Mouse (Mus musculus) stomach, embryonic 16.5 days (tissue): Measurements from ENCODE around the gene Ppm1b. TPM values are rescaled to one million over a fixed set of nuclear protein-coding genes. Genes with fewer than 3 reads are reported as not detected.

Experiments
- ATAC-seq: fragments of 200-750 bp; cut with Nextera tagmentation; 2 replicates; pipeline ENCODE4 v1.8.0; 2017; ENCODE audit warnings: moderate number of reproducible peaks, moderate TSS enrichment; ENCODE audit not compliant: insufficient read depth, low FRiP score
- H3K27ac ChIP-seq: fragments of 300-500 bp; sonication (generic); 2 replicates; pipeline ENCODE4 v1.5.1; 2014; ENCODE audit warnings: low read length
- H3K27me3 ChIP-seq: fragments of 300-500 bp; sonication (generic); 2 replicates; pipeline ENCODE4 v1.6.1; 2014; ENCODE audit warnings: low read length, control low read depth, mixed read lengths; ENCODE audit not compliant: control insufficient read depth, insufficient read depth
- H3K36me3 ChIP-seq: fragments of 300-500 bp; sonication (generic); 2 replicates; pipeline ENCODE4 v1.6.1; 2014; ENCODE audit warnings: low read length; ENCODE audit not compliant: control insufficient read depth, insufficient read depth
- H3K4me1 ChIP-seq: fragments of 300-500 bp; sonication (generic); 2 replicates; pipeline ENCODE4 v1.6.1; 2014; ENCODE audit warnings: low read length, control low read depth, mixed read lengths; ENCODE audit not compliant: control insufficient read depth, insufficient read depth
- H3K4me2 ChIP-seq: fragments of 300-500 bp; sonication (generic); 2 replicates; pipeline ENCODE4 v1.6.1; 2014; ENCODE audit warnings: low read depth, low read length, mixed read lengths
- H3K4me3 ChIP-seq: fragments of 300-500 bp; sonication (generic); replicated peaks from 2 replicates; pipeline ENCODE4 v1.5.1; 2014; ENCODE audit warnings: mild to moderate bottlenecking, low read length
- H3K9ac ChIP-seq: fragments of 300-500 bp; sonication (generic); 2 replicates; pipeline ENCODE4 v1.6.1; 2014; ENCODE audit warnings: low read length
- H3K9me3 ChIP-seq: fragments of 300-500 bp; sonication (generic); replicated peaks from 2 replicates; pipeline ENCODE4 v1.6.1; 2016; ENCODE audit warnings: low read length, control low read depth; ENCODE audit not compliant: control insufficient read depth
- WGBS: fragments of 180-500 bp; shearing (Covaris S2); extraction: QIAGEN DNeasy Blood & Tissue Kit; methylation state at CpG from one replicate; pipeline ENCODE4 v1.1.7; 2014; 5-methylcytosine and 5-hydroxymethylcytosine counted together
- polyA plus RNA-seq: library from polyadenylated mRNA; unstranded; fragments of >200 nt; fragmentation: Nextera tagmentation; extraction: Ambion mirVana; gene quantifications from 2 replicates; pipeline ENCODE4 v1.2.1, GENCODE M21; 2015

Ppm1b gene
- polyA plus RNA-seq, 1 experiment from 2014 or later, result 56.1 TPM

DNA sequence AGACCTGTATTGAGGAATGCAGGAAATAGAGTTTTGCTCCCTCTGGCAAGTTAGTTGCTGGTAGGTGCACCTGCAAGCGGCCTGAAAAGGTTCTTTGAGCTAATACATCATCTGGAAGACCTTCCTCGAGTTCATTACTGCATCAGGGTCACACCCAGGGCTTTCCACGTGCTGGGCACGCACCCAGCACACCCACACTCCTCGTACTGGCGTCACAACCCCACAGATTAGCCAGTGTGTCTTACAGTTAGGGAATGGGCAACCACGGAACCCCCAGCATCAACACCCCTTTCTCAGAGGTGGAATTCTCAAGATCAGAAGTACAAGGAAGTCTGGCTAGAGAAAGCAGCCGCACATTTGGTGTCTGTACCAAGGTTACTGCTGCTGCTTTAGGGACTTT is 67.7 kb downstream of the Ppm1b start:
- peak; percentile 6; the same call in 1 of the 2 replicates for ATAC-seq
- no peaks in the 10 kb centered on the region for H3K27me3 ChIP-seq
- peak overlapping the region; percentile 46; the same call in 1 of the 2 replicates for H3K4me2 ChIP-seq
- H3K9ac ChIP-seq, result no peak overlapping the region
- WGBS, result 70% methylated on average over 8 of the region's 8 CpGs
- H3K27ac ChIP-seq, result peak overlapping the region; percentile 79
- no peak overlapping the region for H3K4me3 ChIP-seq
- H3K36me3 ChIP-seq, result no peaks in the 10 kb centered on the region
- peaks cover 3% of the 10 kb centered on the region; the same call in 1 of the 2 replicates for H3K4me1 ChIP-seq
- no peaks in the 10 kb centered on the region for H3K9me3 ChIP-seq

DNA sequence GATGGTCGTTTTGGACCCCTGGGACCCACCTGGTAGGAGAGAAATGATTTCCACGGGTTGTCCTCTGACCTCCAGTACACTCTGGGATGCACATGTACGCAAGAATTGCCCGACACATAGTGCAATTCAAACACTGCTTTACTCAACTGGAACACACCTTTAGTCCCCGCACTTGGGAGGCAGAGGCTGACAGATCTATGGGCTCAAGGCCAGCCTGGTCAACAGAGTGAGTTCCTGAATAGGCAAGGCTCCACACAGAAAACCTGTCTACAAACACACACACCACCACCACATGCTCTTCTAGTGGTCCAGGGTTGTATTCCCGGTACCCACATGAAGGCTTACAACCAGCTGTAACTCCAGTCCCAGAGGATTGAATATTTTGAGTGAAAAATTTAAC is 68.6 kb downstream of the Ppm1b start:
- H3K9me3 ChIP-seq, result no peaks in the 10 kb centered on the region
- no peak overlapping the region for H3K9ac ChIP-seq
- no peak for ATAC-seq
- WGBS, result 84% methylated on average over 6 of the region's 6 CpGs
- no peaks in the 10 kb centered on the region for H3K36me3 ChIP-seq
- H3K4me2 ChIP-seq, result no peak overlapping the region
- H3K27ac ChIP-seq, result no peak overlapping the region
- no peaks in the 10 kb centered on the region for H3K27me3 ChIP-seq
- H3K4me3 ChIP-seq, result no peak overlapping the region
- peaks cover 3% of the 10 kb centered on the region; the same call in 1 of the 2 replicates for H3K4me1 ChIP-seq

DNA sequence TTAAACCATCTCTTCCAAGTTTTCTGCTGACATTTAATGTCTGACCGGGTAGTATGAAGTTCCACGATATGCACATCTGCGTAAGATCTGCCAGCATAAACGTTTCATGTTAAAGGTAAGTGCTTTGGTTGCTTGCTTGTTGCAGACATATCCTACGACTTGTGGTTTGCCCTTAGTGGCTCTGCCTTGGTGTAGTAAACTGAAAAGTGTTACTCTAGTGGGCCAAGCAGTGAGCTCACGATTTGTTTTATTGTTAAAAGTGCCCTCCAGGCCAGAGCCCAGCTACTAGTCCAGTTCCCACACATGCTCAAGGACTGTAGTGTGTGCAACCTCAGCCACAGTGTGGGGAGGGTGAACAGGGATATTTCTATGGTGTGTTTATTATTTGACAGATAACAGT is 69.9 kb downstream of the Ppm1b start:
- no peak overlapping the region for H3K9ac ChIP-seq
- no peaks in the 10 kb centered on the region for H3K9me3 ChIP-seq
- no peak overlapping the region; the same call in 1 of the 2 replicates for H3K27ac ChIP-seq
- H3K4me1 ChIP-seq, result peaks cover 3% of the 10 kb centered on the region; the same call in 1 of the 2 replicates
- no peaks in the 10 kb centered on the region for H3K27me3 ChIP-seq
- no peak for ATAC-seq
- no peak overlapping the region for H3K4me3 ChIP-seq
- 84% methylated on average over 6 of the region's 6 CpGs for whole genome bisulfite sequencing
- H3K36me3 ChIP-seq, result no peaks in the 10 kb centered on the region
- no peak overlapping the region for H3K4me2 ChIP-seq

DNA sequence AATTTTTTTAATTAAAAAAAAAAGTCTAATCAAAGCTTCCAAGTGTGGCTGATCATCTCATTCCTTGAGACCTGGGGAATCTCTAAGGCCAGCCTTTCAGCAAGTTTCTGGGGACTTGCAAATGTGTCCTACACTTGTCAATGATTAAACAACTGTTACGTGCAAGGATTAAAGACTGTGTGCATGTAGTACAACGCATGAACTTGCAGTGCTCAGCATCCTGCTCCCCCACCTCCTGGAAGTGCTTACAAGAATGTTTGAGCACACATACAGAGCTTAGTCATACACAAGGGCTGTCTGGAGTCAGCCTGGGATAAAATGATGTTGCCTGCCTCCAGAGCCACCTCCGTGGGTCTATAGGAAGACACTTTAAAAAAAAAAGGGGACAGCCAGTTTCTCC is 70.7 kb downstream of the Ppm1b start:
- WGBS, result 57% methylated on average over 3 of the region's 3 CpGs
- Histone ChIP-seq H3K9me3 (no peaks in the 10 kb centered on the region), H3K27ac (no peak overlapping the region), H3K4me1 (peaks cover 3% of the 10 kb centered on the region; the same call in 1 of the 2 replicates), H3K9ac (no peak overlapping the region), H3K4me2 (no peak overlapping the region), H3K27me3 (no peaks in the 10 kb centered on the region), H3K36me3 (no peaks in the 10 kb centered on the region), H3K4me3 (no peak overlapping the region)
- peak; percentile 46; the same call in 1 of the 2 replicates for ATAC-seq

DNA sequence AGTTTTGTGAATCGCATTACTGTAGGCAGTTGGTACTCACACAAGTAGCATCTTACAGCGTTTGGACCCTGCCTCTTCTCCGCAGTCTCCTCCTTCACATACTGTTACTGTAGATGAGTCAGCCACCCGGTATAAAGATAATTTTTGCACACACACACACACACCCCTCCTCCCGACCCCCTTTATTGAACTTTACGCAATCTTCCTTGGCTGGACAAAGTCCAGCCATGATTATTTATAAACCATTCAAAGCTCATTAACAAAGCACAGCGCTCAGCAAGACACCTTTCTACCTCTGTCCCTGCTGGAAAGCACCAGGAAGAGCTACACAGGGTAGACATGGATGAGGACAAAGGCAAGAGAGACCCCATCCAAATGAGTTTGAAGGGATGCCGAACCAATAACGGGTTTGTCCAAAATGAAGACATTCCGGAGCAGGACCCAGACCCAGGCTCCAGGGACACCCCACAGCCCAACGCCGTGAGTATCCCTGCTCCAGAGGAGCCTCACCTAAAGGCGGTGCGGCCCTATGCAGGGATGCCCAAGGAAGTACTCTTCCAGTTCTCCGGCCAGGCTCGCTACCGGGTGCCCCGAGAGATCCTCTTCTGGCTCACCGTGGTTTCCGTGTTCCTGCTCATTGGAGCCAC is 71.7 kb downstream of the Ppm1b start, which contains the start of gene Slc3a1:
TSS of gene Slc3a1 (plus strand) at position 284 of the 647 bp plus-strand sequence.
- no peak within 1 kb of the TSS for H3K4me3 ChIP-seq
- no peak within 1 kb of the TSS for H3K4me2 ChIP-seq
- WGBS, result 84% methylated on average over 20 of the region's 20 CpGs
- H3K9me3 ChIP-seq, result no peaks in the 10 kb centered on the region
- no peak within 1 kb of the TSS for H3K9ac ChIP-seq
- H3K27me3 ChIP-seq, result no peaks in the 10 kb centered on the region
- H3K36me3 ChIP-seq, result no peaks in the 10 kb centered on the region
- H3K27ac ChIP-seq, result no peak within 1 kb of the TSS
- peaks cover 2% of the 10 kb centered on the region; the same call in 1 of the 2 replicates for H3K4me1 ChIP-seq
- peak; percentile 38; the same call in 1 of the 2 replicates for ATAC-seq

DNA sequence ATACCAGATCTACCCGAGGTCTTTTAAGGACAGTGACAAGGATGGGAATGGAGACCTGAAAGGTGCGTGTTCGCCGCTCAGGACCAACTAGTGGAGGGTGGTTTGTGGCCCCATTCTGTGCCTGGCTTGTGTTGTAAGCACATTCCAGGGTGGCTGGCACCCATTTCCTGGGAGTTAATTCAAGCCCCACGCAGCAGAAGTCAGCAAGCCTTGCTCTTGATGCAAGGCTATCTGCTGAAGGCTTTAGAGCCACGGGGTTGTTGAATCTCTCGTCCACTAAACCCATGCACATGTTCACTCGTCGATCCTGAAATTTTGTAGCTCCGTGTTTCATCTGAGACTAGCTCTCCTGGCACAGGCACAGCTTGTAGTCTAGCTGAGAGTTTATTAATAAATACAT is 72.3 kb downstream of the Ppm1b start:
- no peaks in the 10 kb centered on the region for H3K27me3 ChIP-seq
- H3K4me2 ChIP-seq, result no peak overlapping the region
- no peak overlapping the region for H3K4me3 ChIP-seq
- ATAC-seq, result no peak
- no peaks in the 10 kb centered on the region for H3K36me3 ChIP-seq
- no peaks in the 10 kb centered on the region for H3K9me3 ChIP-seq
- H3K27ac ChIP-seq, result no peak overlapping the region
- no peak overlapping the region for H3K9ac ChIP-seq
- WGBS, result 89% methylated on average over 10 of the region's 10 CpGs
- no peaks in the 10 kb centered on the region for H3K4me1 ChIP-seq

DNA sequence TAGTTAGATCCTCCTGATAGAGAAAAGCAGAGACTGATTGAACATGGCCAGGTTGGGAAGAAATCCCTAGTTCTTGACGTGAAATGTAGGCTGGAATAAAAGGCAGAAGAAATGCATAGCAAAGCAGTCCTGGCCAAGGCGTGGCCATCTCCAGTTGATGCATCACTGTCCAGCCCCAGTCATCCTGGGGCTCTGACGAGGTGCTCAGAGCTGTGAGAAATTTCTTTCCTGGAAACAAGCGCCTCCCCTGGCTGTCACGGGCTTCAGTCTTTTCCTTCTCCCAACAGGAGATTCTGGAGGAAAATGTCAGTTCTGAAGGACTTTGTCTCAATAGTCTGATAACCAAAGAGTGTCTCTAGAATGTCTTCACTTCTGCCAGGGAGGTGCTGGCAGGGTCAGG is 74.1 kb downstream of the Ppm1b start:
- Histone ChIP-seq H3K27me3 (no peaks in the 10 kb centered on the region), H3K27ac (no peak overlapping the region), H3K4me2 (no peak overlapping the region), H3K36me3 (no peaks in the 10 kb centered on the region), H3K4me1 (no peaks in the 10 kb centered on the region), H3K9ac (no peak overlapping the region), H3K4me3 (no peak overlapping the region), H3K9me3 (no peaks in the 10 kb centered on the region)
- WGBS, result 65% methylated on average over 5 of the region's 5 CpGs
- no peak for ATAC-seq

DNA sequence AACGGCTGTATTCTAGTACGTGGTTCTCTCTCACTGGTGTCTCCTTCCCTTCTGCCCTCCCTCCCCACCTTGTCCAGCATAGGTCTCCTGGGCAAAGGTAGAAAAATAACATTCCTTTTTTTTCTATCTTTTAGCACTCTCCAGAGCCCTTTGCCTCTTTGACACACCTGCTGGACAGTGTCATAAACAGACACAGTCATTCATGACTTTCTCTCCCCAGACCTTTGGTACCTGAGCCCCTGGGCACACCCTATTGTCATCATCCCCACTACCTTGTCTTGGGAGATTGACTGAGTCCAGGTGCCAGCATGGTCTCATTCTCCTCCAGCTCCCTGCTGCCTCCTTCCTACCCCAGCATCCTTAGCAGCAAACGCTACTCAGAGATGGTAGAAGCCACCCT is 76.5 kb downstream of the Ppm1b start:
- no peaks in the 10 kb centered on the region for H3K9me3 ChIP-seq
- no peak overlapping the region for H3K9ac ChIP-seq
- H3K27ac ChIP-seq, result no peak overlapping the region
- ATAC-seq, result no peak
- H3K4me1 ChIP-seq, result no peaks in the 10 kb centered on the region
- no peak overlapping the region for H3K4me3 ChIP-seq
- no peaks in the 10 kb centered on the region for H3K27me3 ChIP-seq
- WGBS, result 77% methylated on average over 3 of the region's 3 CpGs
- no peaks in the 10 kb centered on the region for H3K36me3 ChIP-seq
- no peak overlapping the region for H3K4me2 ChIP-seq

DNA sequence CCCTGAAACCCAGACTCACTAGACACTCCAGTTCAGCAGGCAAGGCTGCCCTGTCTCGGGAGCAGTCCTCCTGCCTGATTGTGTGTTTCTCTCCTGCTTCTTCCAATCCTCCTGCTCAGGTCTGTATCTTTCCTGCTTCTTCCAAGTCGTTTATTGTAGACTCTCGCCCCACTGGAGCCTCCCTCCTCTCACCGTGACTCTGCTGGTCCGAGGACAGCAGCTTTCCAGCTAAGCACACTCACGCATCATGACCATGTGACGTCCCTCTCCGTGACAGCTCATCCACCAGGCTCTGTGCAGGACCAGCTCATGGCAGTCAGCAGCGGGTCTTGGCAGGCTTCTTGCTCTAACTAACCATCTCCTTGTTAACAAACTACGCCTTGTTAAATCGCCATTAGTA is 77.5 kb downstream of the Ppm1b start:
- Histone ChIP-seq H3K4me3 (no peak overlapping the region), H3K36me3 (no peaks in the 10 kb centered on the region), H3K9me3 (no peaks in the 10 kb centered on the region), H3K27me3 (no peaks in the 10 kb centered on the region), H3K9ac (no peak overlapping the region), H3K27ac (no peak overlapping the region), H3K4me2 (no peak overlapping the region), H3K4me1 (no peaks in the 10 kb centered on the region)
- WGBS, result 53% methylated on average over 11 of the region's 11 CpGs
- ATAC-seq, result 0 out of 2 replicates have a peak, but pooled peaks have one; percentile 10
